Mouse (Mus musculus) kidney, adult 2 months (tissue): ENCODE results near the gene Apol10b.

Source experiments
- CTCF ChIP-seq: fragments of 200-500 bp; conservative IDR thresholded peaks from 2 replicates; pipeline ENCODE4 v1.5.1; 2011; ENCODE audit warnings: low read depth, mild to moderate bottlenecking, control low read depth, low read length, moderate library complexity, mixed read lengths; ENCODE audit not compliant: insufficient read depth, insufficient read length
- POLR2A ChIP-seq: fragments of 200-500 bp; IDR thresholded peaks from one replicate; pipeline ENCODE4 v1.6.1; 2011; ENCODE audit warnings: low read depth, low read length, control low read depth

GRCm38 (mm10) chr15:77578801-77579200 lies 17.1 kb downstream of the Apol10b start:
- TF ChIP-seq POLR2A (no peak), CTCF (no peak)
